Mouse (Mus musculus) limb, embryonic 12.5 days (tissue): ENCODE data around the gene Mgat4e. TPM values are rescaled to one million over a fixed set of nuclear protein-coding genes. Genes with fewer than 3 reads are reported as not detected.

Source experiments
- ATAC-seq: fragments of 200-750 bp; cut with Nextera tagmentation; 2 replicates; pipeline ENCODE4 v1.8.0; 2017; ENCODE audit warnings: low read depth, moderate TSS enrichment; ENCODE audit not compliant: insufficient number of reproducible peaks, insufficient read depth, low FRiP score, low TSS enrichment
- H3K27ac ChIP-seq: fragments of 300-500 bp; sonication (generic); 2 replicates; pipeline ENCODE4 v1.5.1; 2016; ENCODE audit warnings: mild to moderate bottlenecking, moderate library complexity
- H3K27me3 ChIP-seq: fragments of 300-500 bp; sonication (generic); 2 replicates; pipeline ENCODE4 v1.6.1; 2016; ENCODE audit warnings: mild to moderate bottlenecking, moderate library complexity
- H3K36me3 ChIP-seq: fragments of 300-500 bp; sonication (generic); 2 replicates; pipeline ENCODE4 v1.6.1; 2016; ENCODE audit warnings: mild to moderate bottlenecking, moderate library complexity
- H3K4me1 ChIP-seq: fragments of 300-500 bp; sonication (generic); replicated peaks from 2 replicates; pipeline ENCODE4 v1.6.1; 2016
- H3K4me2 ChIP-seq: fragments of 300-500 bp; sonication (generic); 2 replicates; pipeline ENCODE4 v1.6.1; 2016; ENCODE audit warnings: mild to moderate bottlenecking, moderate library complexity
- H3K4me3 ChIP-seq: fragments of 300-500 bp; sonication (generic); replicated peaks from 2 replicates; pipeline ENCODE4 v1.5.1; 2016; ENCODE audit warnings: mild to moderate bottlenecking
- H3K9ac ChIP-seq: fragments of 300-500 bp; sonication (generic); replicated peaks from 2 replicates; pipeline ENCODE4 v1.6.1; 2016; ENCODE audit warnings: mild to moderate bottlenecking, moderate library complexity
- H3K9me3 ChIP-seq: fragments of 300-500 bp; sonication (generic); 2 replicates; pipeline ENCODE4 v1.6.1; 2016; ENCODE audit warnings: mild to moderate bottlenecking, moderate library complexity
- WGBS: fragments of 180-500 bp; shearing (Covaris S2); methylation state at CpG from one replicate; pipeline ENCODE4 v1.1.7; 2016; 5-methylcytosine and 5-hydroxymethylcytosine counted together
- polyA plus RNA-seq: library from polyadenylated mRNA; unstranded; fragments of >200 nt; fragmentation: Nextera tagmentation; extraction: Ambion mirVana; gene quantifications from 2 replicates; pipeline ENCODE4 v1.2.1, GENCODE M21; 2016

Mgat4e gene
- not detected in 2 replicates for polyA plus RNA-seq

- Histone ChIP-seq H3K4me2 (no peak within 1 kb of the TSS), H3K9ac (no peak within 1 kb of the TSS), H3K27ac (no peak within 1 kb of the TSS), H3K9me3 (peaks cover 11% of the 10 kb centered on the region), H3K27me3 (no peaks in the 10 kb centered on the region), H3K4me3 (no peak within 1 kb of the TSS), H3K36me3 (no peaks in the 10 kb centered on the region), H3K4me1 (no peaks in the 10 kb centered on the region)
- 53% methylated on average over 7 of the region's 7 CpGs for WGBS
- ATAC-seq = no peak
These were observed at the start of gene Mgat4e for GRCm38 (mm10) chr1:134549632-134550132. TSS of gene Mgat4e (minus strand) at chr1:134549682.

GRCm38 (mm10) chr1:134597339-134598054, 48.0 kb upstream of the Mgat4e start:
- Histone ChIP-seq H3K27ac (no peak overlapping the region), H3K4me1 (no peaks in the 10 kb centered on the region), H3K36me3 (peaks cover 87% of the 10 kb centered on the region), H3K4me2 (no peak overlapping the region), H3K4me3 (no peak overlapping the region), H3K27me3 (no peaks in the 10 kb centered on the region), H3K9me3 (no peaks in the 10 kb centered on the region), H3K9ac (no peak overlapping the region)
- ATAC-seq = no peak
- 93% methylated on average over 9 of the region's 9 CpGs for WGBS

GRCm38 (mm10) chr1:134591773-134592172, 42.3 kb upstream of the Mgat4e start:
- H3K9ac ChIP-seq = no peak overlapping the region
- H3K27me3 ChIP-seq = no peaks in the 10 kb centered on the region
- peaks cover 85% of the 10 kb centered on the region for H3K36me3 ChIP-seq
- no peaks in the 10 kb centered on the region for H3K4me1 ChIP-seq
- no peak overlapping the region for H3K27ac ChIP-seq
- ATAC-seq = no peak
- 95% methylated on average over 2 of the region's 2 CpGs for WGBS
- no peaks in the 10 kb centered on the region for H3K9me3 ChIP-seq
- H3K4me2 ChIP-seq = no peak overlapping the region
- H3K4me3 ChIP-seq = no peak overlapping the region

- H3K4me2 ChIP-seq = no peak overlapping the region
- no peaks in the 10 kb centered on the region for H3K4me1 ChIP-seq
- no peaks in the 10 kb centered on the region for H3K27me3 ChIP-seq
- no peak overlapping the region for H3K27ac ChIP-seq
- no peak for ATAC-seq
- no peak overlapping the region for H3K4me3 ChIP-seq
- no peaks in the 10 kb centered on the region for H3K9me3 ChIP-seq
- no peak overlapping the region for H3K9ac ChIP-seq
- peaks cover 86% of the 10 kb centered on the region for H3K36me3 ChIP-seq
These were observed 40.2 kb upstream of the Mgat4e start for GRCm38 (mm10) chr1:134589676-134590075.

GRCm38 (mm10) chr1:134583560-134583959, 34.1 kb upstream of the Mgat4e start:
- Histone ChIP-seq H3K27me3 (no peaks in the 10 kb centered on the region), H3K9me3 (no peaks in the 10 kb centered on the region), H3K4me2 (no peak overlapping the region), H3K36me3 (peaks cover 46% of the 10 kb centered on the region), H3K4me3 (no peak overlapping the region), H3K4me1 (peaks cover 5% of the 10 kb centered on the region; the same call in 1 of the 2 replicates), H3K9ac (no peak overlapping the region), H3K27ac (no peak overlapping the region)
- 60% methylated on average over 3 of the region's 3 CpGs for WGBS
- no peak for ATAC-seq

- Histone ChIP-seq H3K27ac (no peak overlapping the region), H3K4me3 (no peak overlapping the region), H3K36me3 (peaks cover 22% of the 10 kb centered on the region), H3K27me3 (no peaks in the 10 kb centered on the region), H3K4me1 (peaks cover 5% of the 10 kb centered on the region; the same call in 1 of the 2 replicates), H3K4me2 (no peak overlapping the region), H3K9ac (no peak overlapping the region), H3K9me3 (no peaks in the 10 kb centered on the region)
- WGBS = 92% methylated on average over 2 of the region's 2 CpGs
- no peak for ATAC-seq
These were observed 31.3 kb upstream of the Mgat4e start for GRCm38 (mm10) chr1:134580796-134581195.

- no peaks in the 10 kb centered on the region for H3K27me3 ChIP-seq
- 91% methylated on average over 6 of the region's 6 CpGs for WGBS
- no peak overlapping the region for H3K4me2 ChIP-seq
- ATAC-seq = no peak
- H3K36me3 ChIP-seq = peaks cover 17% of the 10 kb centered on the region
- no peak overlapping the region for H3K27ac ChIP-seq
- peaks cover 3% of the 10 kb centered on the region; the same call in 1 of the 2 replicates for H3K4me1 ChIP-seq
- H3K9me3 ChIP-seq = no peaks in the 10 kb centered on the region
- H3K4me3 ChIP-seq = no peak overlapping the region
- no peak overlapping the region for H3K9ac ChIP-seq
These were observed 28.1 kb upstream of the Mgat4e start for GRCm38 (mm10) chr1:134577384-134578120.

GRCm38 (mm10) chr1:134573932-134574315, 24.4 kb upstream of the Mgat4e start:
- H3K4me1 ChIP-seq = no peaks in the 10 kb centered on the region
- peaks cover 14% of the 10 kb centered on the region for H3K36me3 ChIP-seq
- no peak for ATAC-seq
- 75% methylated on average over 5 of the region's 5 CpGs for WGBS
- H3K4me3 ChIP-seq = no peak overlapping the region
- H3K4me2 ChIP-seq = no peak overlapping the region
- no peak overlapping the region for H3K27ac ChIP-seq
- no peaks in the 10 kb centered on the region for H3K9me3 ChIP-seq
- no peak overlapping the region for H3K9ac ChIP-seq
- no peaks in the 10 kb centered on the region for H3K27me3 ChIP-seq

GRCm38 (mm10) chr1:134573300-134573931, 23.9 kb upstream of the Mgat4e start:
- no peak for ATAC-seq
- H3K27ac ChIP-seq = no peak overlapping the region
- H3K9ac ChIP-seq = no peak overlapping the region
- H3K9me3 ChIP-seq = no peaks in the 10 kb centered on the region
- no peak overlapping the region for H3K4me2 ChIP-seq
- H3K4me3 ChIP-seq = no peak overlapping the region
- WGBS = 79% methylated on average over 1 of the region's 1 CpGs
- no peaks in the 10 kb centered on the region for H3K4me1 ChIP-seq
- H3K27me3 ChIP-seq = no peaks in the 10 kb centered on the region
- H3K36me3 ChIP-seq = peaks cover 11% of the 10 kb centered on the region

- no peak overlapping the region for H3K9ac ChIP-seq
- WGBS = 80% methylated on average over 3 of the region's 3 CpGs
- peaks cover 11% of the 10 kb centered on the region for H3K36me3 ChIP-seq
- no peak overlapping the region for H3K4me2 ChIP-seq
- no peak for ATAC-seq
- no peak overlapping the region for H3K27ac ChIP-seq
- no peaks in the 10 kb centered on the region for H3K9me3 ChIP-seq
- H3K4me1 ChIP-seq = peaks cover 7% of the 10 kb centered on the region
- H3K4me3 ChIP-seq = no peak overlapping the region
- H3K27me3 ChIP-seq = no peaks in the 10 kb centered on the region
These were observed 21.1 kb upstream of the Mgat4e start for GRCm38 (mm10) chr1:134570631-134571030.

GRCm38 (mm10) chr1:134570171-134570570, 20.7 kb upstream of the Mgat4e start:
- 91% methylated on average over 9 of the region's 9 CpGs for WGBS
- Histone ChIP-seq H3K4me2 (no peak overlapping the region), H3K9ac (no peak overlapping the region), H3K27me3 (no peaks in the 10 kb centered on the region), H3K4me1 (peaks cover 12% of the 10 kb centered on the region), H3K36me3 (peaks cover 7% of the 10 kb centered on the region), H3K27ac (no peak overlapping the region), H3K9me3 (no peaks in the 10 kb centered on the region), H3K4me3 (no peak overlapping the region)
- ATAC-seq = no peak
